Mouse (Mus musculus): Measurements from ENCODE around the gene Calml3. TPM values are rescaled to one million over a fixed set of nuclear protein-coding genes. Genes with fewer than 3 reads are reported as not detected.
A peak's percentile ranks its signal among the peaks of the same experiment; 100 is the strongest.

Calml3 gene
- polyA plus RNA-seq, 1 experiment, result not detected

- no peaks in the 10 kb centered on the region for H3K4me1 ChIP-seq (ENCODE audit: control insufficient read depth, insufficient read depth, low read length)
- H3K27ac ChIP-seq (ENCODE audit: insufficient read depth, low read length), result no peak overlapping the region
- TF ChIP-seq CTCF (IDR thresholded peaks at IDR 0.05; ENCODE audit: borderline replicate concordance, insufficient read depth, low read length) (no peak), POLR2A (IDR thresholded peaks at IDR 0.05; ENCODE audit: low read depth, low read length) (no peak)
- H3K4me3 ChIP-seq (ENCODE audit: insufficient read depth, low read length), result no peak overlapping the region
Measured at GRCm38 (mm10) chr13:3818012-3818739, 14.1 kb upstream of the Calml3 start.

DNA sequence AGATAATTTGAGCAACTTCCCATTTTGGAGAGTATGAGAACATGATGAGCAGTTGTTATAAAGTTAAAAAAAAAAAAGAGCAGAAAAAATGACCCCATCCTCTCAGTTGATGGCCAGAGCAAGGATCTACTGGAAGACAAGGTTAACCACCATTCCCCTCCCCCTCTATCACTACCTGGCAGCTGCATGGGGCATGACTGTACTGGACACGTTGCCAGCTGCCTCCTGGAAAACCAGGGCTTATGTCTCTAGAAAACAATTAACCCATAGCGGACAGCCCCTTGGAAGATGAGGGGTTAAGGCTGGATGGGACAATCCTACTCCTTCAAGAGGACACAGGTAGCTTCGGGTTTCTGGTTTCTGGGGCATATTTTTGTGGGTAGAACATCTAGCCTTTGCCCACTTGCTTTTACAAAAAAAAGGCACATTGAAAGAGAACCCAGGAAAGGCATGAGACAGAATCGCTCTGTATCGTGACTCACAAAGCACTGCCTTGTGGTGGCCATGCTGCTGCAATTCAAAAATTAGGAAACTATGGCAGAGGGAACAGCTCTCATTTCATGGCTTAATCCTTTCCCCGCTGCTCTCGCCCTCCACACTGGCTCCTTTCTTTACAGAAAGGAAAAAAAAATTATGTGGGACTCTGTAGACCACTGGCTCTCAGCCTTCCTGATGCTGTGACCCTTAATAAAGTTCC is 3.2 kb upstream of the Calml3 start:
- TF ChIP-seq POLR2A (IDR thresholded peaks at IDR 0.05; ENCODE audit: low read depth, low read length) (no peak), CTCF (IDR thresholded peaks at IDR 0.05; ENCODE audit: borderline replicate concordance, insufficient read depth, low read length) (no peak)
- Histone ChIP-seq H3K4me3 (ENCODE audit: insufficient read depth, low read length) (no peak overlapping the region), H3K27ac (ENCODE audit: insufficient read depth, low read length) (peak overlapping the region; percentile 22), H3K4me1 (ENCODE audit: control insufficient read depth, insufficient read depth, low read length) (no peaks in the 10 kb centered on the region)

DNA sequence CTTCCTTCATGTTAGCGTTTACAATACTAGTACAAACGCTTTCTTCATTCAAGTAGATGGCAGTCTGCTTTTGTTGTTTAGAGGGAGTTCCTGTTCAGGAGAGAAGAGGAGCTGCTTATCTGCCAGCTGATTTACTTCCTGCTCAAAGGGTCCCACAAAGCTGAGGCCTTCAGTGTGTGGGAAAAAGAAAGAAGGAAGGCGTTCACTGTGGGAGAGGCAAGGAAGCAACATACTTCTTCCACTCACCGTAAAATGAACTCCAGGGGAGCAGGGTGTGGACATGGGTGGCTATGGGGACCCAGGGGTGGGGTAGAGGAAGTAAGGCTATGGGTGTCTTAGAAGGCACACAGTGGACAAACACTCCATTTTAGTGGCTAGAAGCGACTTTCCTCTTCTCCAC is 1.5 kb upstream of the Calml3 start:
- TF ChIP-seq POLR2A (IDR thresholded peaks at IDR 0.05; ENCODE audit: low read depth, low read length) (no peak), CTCF (IDR thresholded peaks at IDR 0.05; ENCODE audit: borderline replicate concordance, insufficient read depth, low read length) (no peak)
- Histone ChIP-seq H3K4me1 (ENCODE audit: control insufficient read depth, insufficient read depth, low read length) (no peaks in the 10 kb centered on the region), H3K4me3 (ENCODE audit: insufficient read depth, low read length) (no peak overlapping the region), H3K27ac (ENCODE audit: insufficient read depth, low read length) (no peak overlapping the region)

GRCm38 (mm10) chr13:3805132-3805531 is 1.0 kb upstream of the Calml3 start:
- Histone ChIP-seq H3K4me1 (ENCODE audit: control insufficient read depth, insufficient read depth, low read length) (no peaks in the 10 kb centered on the region), H3K27ac (ENCODE audit: insufficient read depth, low read length) (no peak overlapping the region), H3K4me3 (ENCODE audit: insufficient read depth, low read length) (no peak overlapping the region)
- no peak for TF ChIP-seq POLR2A (IDR thresholded peaks at IDR 0.05; ENCODE audit: low read depth, low read length)
- no peak for TF ChIP-seq CTCF (IDR thresholded peaks at IDR 0.05; ENCODE audit: borderline replicate concordance, insufficient read depth, low read length)

GRCm38 (mm10) chr13:3799386-3799785 is 4.7 kb downstream of the Calml3 start:
- no peak overlapping the region for H3K27ac ChIP-seq (ENCODE audit: insufficient read depth, low read length)
- H3K4me1 ChIP-seq (ENCODE audit: control insufficient read depth, insufficient read depth, low read length), result no peaks in the 10 kb centered on the region
- H3K4me3 ChIP-seq (ENCODE audit: insufficient read depth, low read length), result no peak overlapping the region
- TF ChIP-seq POLR2A (IDR thresholded peaks at IDR 0.05; ENCODE audit: low read depth, low read length), result no peak
- TF ChIP-seq CTCF (IDR thresholded peaks at IDR 0.05; ENCODE audit: borderline replicate concordance, insufficient read depth, low read length), result no peak

DNA sequence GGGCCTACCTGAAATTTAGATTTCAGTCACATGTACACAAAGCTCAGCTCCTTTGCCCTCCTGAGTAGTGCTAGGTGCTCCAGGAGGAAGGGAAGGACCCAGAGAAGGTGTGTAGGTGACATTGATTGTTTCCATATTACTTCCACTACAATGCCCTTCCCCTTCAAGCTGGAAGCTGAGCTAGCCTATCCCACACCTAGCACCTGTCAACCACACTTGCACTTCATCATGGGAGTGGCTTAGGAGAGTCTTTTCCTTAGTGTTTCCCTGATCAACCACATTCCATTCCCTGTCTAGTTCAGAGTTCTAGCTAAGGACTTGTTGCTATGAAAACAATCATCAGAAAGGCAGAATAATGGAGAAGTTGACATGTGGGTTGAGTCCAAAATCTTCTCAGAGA is 5.4 kb downstream of the Calml3 start:
- Histone ChIP-seq H3K4me1 (ENCODE audit: control insufficient read depth, insufficient read depth, low read length) (no peaks in the 10 kb centered on the region), H3K27ac (ENCODE audit: insufficient read depth, low read length) (no peak overlapping the region), H3K4me3 (ENCODE audit: insufficient read depth, low read length) (no peak overlapping the region)
- TF ChIP-seq CTCF (IDR thresholded peaks at IDR 0.05; ENCODE audit: borderline replicate concordance, insufficient read depth, low read length) (no peak), POLR2A (IDR thresholded peaks at IDR 0.05; ENCODE audit: low read depth, low read length) (no peak)

GRCm38 (mm10) chr13:3796649-3797048 is 7.5 kb downstream of the Calml3 start:
- H3K4me3 ChIP-seq (ENCODE audit: insufficient read depth, low read length), result no peak overlapping the region
- TF ChIP-seq CTCF (IDR thresholded peaks at IDR 0.05; ENCODE audit: borderline replicate concordance, insufficient read depth, low read length) (no peak), POLR2A (IDR thresholded peaks at IDR 0.05; ENCODE audit: low read depth, low read length) (no peak)
- H3K27ac ChIP-seq (ENCODE audit: insufficient read depth, low read length), result no peak overlapping the region
- H3K4me1 ChIP-seq (ENCODE audit: control insufficient read depth, insufficient read depth, low read length), result peaks cover 2% of the 10 kb centered on the region; the same call in 1 of the 2 replicates

DNA sequence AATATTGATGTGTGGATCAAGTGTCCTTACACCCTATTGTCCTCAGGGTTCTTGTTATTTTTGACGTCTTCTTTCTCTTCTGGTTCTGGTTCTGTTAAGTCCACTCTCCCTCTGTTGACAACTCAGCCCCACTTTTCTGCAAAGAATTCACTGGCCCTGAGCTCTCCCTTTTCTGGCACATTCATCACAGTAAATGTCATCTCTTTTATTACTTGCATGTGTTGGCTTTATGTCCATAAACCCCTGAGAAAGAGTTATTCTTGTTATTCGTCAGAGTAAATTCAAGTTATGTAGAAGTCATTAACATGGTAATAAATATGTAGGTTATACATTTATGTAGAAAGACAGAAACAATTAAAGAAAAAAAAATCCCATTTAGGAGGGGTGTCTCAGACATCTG is 14.6 kb downstream of the Calml3 start:
- Histone ChIP-seq H3K4me3 (ENCODE audit: insufficient read depth, low read length) (no peak overlapping the region), H3K4me1 (ENCODE audit: control insufficient read depth, insufficient read depth, low read length) (peaks cover 2% of the 10 kb centered on the region; the same call in 1 of the 2 replicates), H3K27ac (ENCODE audit: insufficient read depth, low read length) (peak overlapping the region; percentile 34; the same call in 1 of the 2 replicates)
- TF ChIP-seq POLR2A (IDR thresholded peaks at IDR 0.05; ENCODE audit: low read depth, low read length), result no peak
- no peak for TF ChIP-seq CTCF (IDR thresholded peaks at IDR 0.05; ENCODE audit: borderline replicate concordance, insufficient read depth, low read length)

DNA sequence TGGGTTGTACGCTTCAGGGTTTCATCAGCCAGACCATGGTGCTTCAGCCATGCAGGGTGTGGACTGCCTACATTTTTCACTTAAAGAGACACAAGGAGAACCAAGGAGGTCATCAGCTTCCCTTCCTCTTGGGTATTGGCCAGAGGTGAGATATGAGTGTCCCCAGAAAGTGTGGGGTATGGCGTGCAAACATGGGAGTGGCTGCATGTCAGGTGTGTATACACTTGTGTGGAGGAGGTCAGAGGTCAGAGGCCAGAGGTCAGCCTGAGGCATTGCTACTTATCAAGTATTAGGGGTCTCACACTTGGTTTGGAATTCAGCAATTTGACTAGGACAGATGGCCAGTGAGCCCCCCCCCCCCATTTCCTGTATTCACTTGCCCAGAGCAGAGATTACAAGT is 15.5 kb downstream of the Calml3 start:
- TF ChIP-seq POLR2A (IDR thresholded peaks at IDR 0.05; ENCODE audit: low read depth, low read length) (no peak), CTCF (IDR thresholded peaks at IDR 0.05; ENCODE audit: borderline replicate concordance, insufficient read depth, low read length) (no peak)
- Histone ChIP-seq H3K4me1 (ENCODE audit: control insufficient read depth, insufficient read depth, low read length) (peaks cover 2% of the 10 kb centered on the region; the same call in 1 of the 2 replicates), H3K27ac (ENCODE audit: insufficient read depth, low read length) (no peak overlapping the region), H3K4me3 (ENCODE audit: insufficient read depth, low read length) (no peak overlapping the region)

GRCm38 (mm10) chr13:3787644-3788043 is 16.5 kb downstream of the Calml3 start:
- TF ChIP-seq CTCF (IDR thresholded peaks at IDR 0.05; ENCODE audit: borderline replicate concordance, insufficient read depth, low read length), result no peak
- Histone ChIP-seq H3K4me3 (ENCODE audit: insufficient read depth, low read length) (no peak overlapping the region), H3K4me1 (ENCODE audit: control insufficient read depth, insufficient read depth, low read length) (peaks cover 2% of the 10 kb centered on the region; the same call in 1 of the 2 replicates), H3K27ac (ENCODE audit: insufficient read depth, low read length) (no peak overlapping the region)

Data from embryonic fibroblast, embryonic 13.5 days (primary cell).